Mouse (Mus musculus): ENCODE measurements around the gene Pla2g15. TPM values are rescaled to one million over a fixed set of nuclear protein-coding genes. Genes with fewer than 3 reads are reported as not detected.
A peak's percentile ranks its signal among the peaks of the same experiment; 100 is the strongest.

The Pla2g15 gene
- polyA plus RNA-seq, 2 experiments = 2.5 to 2.8 TPM

GRCm38 (mm10) chr8:106185628-106186270, 35.5 kb downstream of the Pla2g15 start:
- Histone ChIP-seq H3K4me2 (ENCODE audit: low read depth) (no peak overlapping the region), H3K9me3 (ENCODE audit: control insufficient read depth, low read length) (no peaks in the 10 kb centered on the region), H3K36me3 (replicated peaks; ENCODE audit: control insufficient read depth, insufficient read depth, low read depth) (no peaks in the 10 kb centered on the region), H3K4me1 (replicated peaks; ENCODE audit: control insufficient read depth in 2 of 2, insufficient read depth in 2 of 2, low read length in 1 of 2) (no peaks in the 10 kb centered on the region), H3K27me3 (ENCODE audit: control insufficient read depth, insufficient read depth, low read length) (no peaks in the 10 kb centered on the region), H3K4me3 (ENCODE audit: insufficient read depth in 1 of 2, low read depth in 2 of 2, low read length in 2 of 2) (no peak overlapping the region), H3K9ac (replicated peaks) (no peak overlapping the region), H3K27ac (no peak overlapping the region)
- ATAC-seq (ENCODE audit: insufficient read depth) = no peak
- no peak for TF ChIP-seq CTCF (IDR thresholded peaks at IDR 0.05; ENCODE audit: low read depth)
- no peak for TF ChIP-seq EP300 (IDR thresholded peaks at IDR 0.05; ENCODE audit: low read depth)
- no peak for DNase-seq (ENCODE audit: low read depth in 3 of 3, low spot score in 3 of 3)
- 73% methylated on average over 8 of the region's 8 CpGs for WGBS (ENCODE audit: insufficient replicate concordance)

GRCm38 (mm10) chr8:106186394-106186793, 36.2 kb downstream of the Pla2g15 start:
- Histone ChIP-seq H3K4me3 (ENCODE audit: insufficient read depth in 1 of 2, low read depth in 2 of 2, low read length in 2 of 2) (no peak overlapping the region), H3K36me3 (replicated peaks; ENCODE audit: control insufficient read depth, insufficient read depth, low read depth) (no peaks in the 10 kb centered on the region), H3K9ac (replicated peaks) (no peak overlapping the region), H3K4me1 (replicated peaks; ENCODE audit: control insufficient read depth in 2 of 2, insufficient read depth in 2 of 2, low read length in 1 of 2) (no peaks in the 10 kb centered on the region), H3K9me3 (ENCODE audit: control insufficient read depth, low read length) (no peaks in the 10 kb centered on the region), H3K27me3 (ENCODE audit: control insufficient read depth, insufficient read depth, low read length) (no peaks in the 10 kb centered on the region), H3K4me2 (ENCODE audit: low read depth) (no peak overlapping the region), H3K27ac (no peak overlapping the region)
- 74% methylated on average over 3 of the region's 3 CpGs for WGBS (ENCODE audit: insufficient replicate concordance)
- no peak for DNase-seq (ENCODE audit: low read depth in 3 of 3, low spot score in 3 of 3)
- no peak for TF ChIP-seq EP300 (IDR thresholded peaks at IDR 0.05; ENCODE audit: low read depth)
- no peak for TF ChIP-seq CTCF (IDR thresholded peaks at IDR 0.05; ENCODE audit: low read depth)
- no peak for ATAC-seq (ENCODE audit: insufficient read depth)

GRCm38 (mm10) chr8:106189162-106189561, 39.0 kb downstream of the Pla2g15 start:
- Histone ChIP-seq H3K27me3 (ENCODE audit: control insufficient read depth, insufficient read depth, low read length) (no peaks in the 10 kb centered on the region), H3K4me1 (replicated peaks; ENCODE audit: control insufficient read depth in 2 of 2, insufficient read depth in 2 of 2, low read length in 1 of 2) (peaks cover 5 to 7% of the 10 kb centered on the region in 2 experiments; a peak in 3 of 4 replicates), H3K9me3 (ENCODE audit: control insufficient read depth, low read length) (no peaks in the 10 kb centered on the region), H3K4me3 (ENCODE audit: insufficient read depth in 1 of 2, low read depth in 2 of 2, low read length in 2 of 2) (no peak overlapping the region), H3K9ac (replicated peaks) (no peak overlapping the region), H3K4me2 (ENCODE audit: low read depth) (no peak overlapping the region), H3K27ac (no peak overlapping the region), H3K36me3 (replicated peaks; ENCODE audit: control insufficient read depth, insufficient read depth, low read depth) (no peaks in the 10 kb centered on the region)
- DNase-seq (ENCODE audit: low read depth in 3 of 3, low spot score in 3 of 3) = no peak
- WGBS (ENCODE audit: insufficient replicate concordance) = 87% methylated on average over 4 of the region's 4 CpGs
- ATAC-seq (ENCODE audit: insufficient read depth) = no peak
- no peak for TF ChIP-seq EP300 (IDR thresholded peaks at IDR 0.05; ENCODE audit: low read depth)
- no peak for TF ChIP-seq CTCF (IDR thresholded peaks at IDR 0.05; ENCODE audit: low read depth)

GRCm38 (mm10) chr8:106191639-106192038, 41.4 kb downstream of the Pla2g15 start:
- 13% methylated on average over 5 of the region's 5 CpGs for WGBS (ENCODE audit: insufficient replicate concordance)
- DNase-seq (ENCODE audit: low read depth in 3 of 3, low spot score in 3 of 3) (peak in 2 of 3 experiments; percentile 32 to 43), ATAC-seq (ENCODE audit: insufficient read depth) (peak; percentile 56; the same call in 1 of the 2 replicates)
- Histone ChIP-seq H3K27ac (no peak overlapping the region), H3K9me3 (ENCODE audit: control insufficient read depth, low read length) (no peaks in the 10 kb centered on the region), H3K4me3 (ENCODE audit: insufficient read depth in 1 of 2, low read depth in 2 of 2, low read length in 2 of 2) (no peak overlapping the region), H3K4me1 (replicated peaks; ENCODE audit: control insufficient read depth in 2 of 2, insufficient read depth in 2 of 2, low read length in 1 of 2) (peaks cover 5 to 7% of the 10 kb centered on the region in 2 experiments; a peak in 3 of 4 replicates), H3K9ac (replicated peaks) (no peak overlapping the region), H3K27me3 (ENCODE audit: control insufficient read depth, insufficient read depth, low read length) (no peaks in the 10 kb centered on the region), H3K4me2 (ENCODE audit: low read depth) (no peak overlapping the region), H3K36me3 (replicated peaks; ENCODE audit: control insufficient read depth, insufficient read depth, low read depth) (no peaks in the 10 kb centered on the region)
- TF ChIP-seq EP300 (IDR thresholded peaks at IDR 0.05; ENCODE audit: low read depth) (peak; percentile 17; the same call in 1 of the 2 replicates), CTCF (IDR thresholded peaks at IDR 0.05; ENCODE audit: low read depth) (no peak)

- Histone ChIP-seq H3K36me3 (replicated peaks; ENCODE audit: control insufficient read depth, insufficient read depth, low read depth) (no peaks in the 10 kb centered on the region), H3K4me1 (replicated peaks; ENCODE audit: control insufficient read depth in 2 of 2, insufficient read depth in 2 of 2, low read length in 1 of 2) (peaks cover 5 to 7% of the 10 kb centered on the region in 2 experiments; a peak in 3 of 4 replicates), H3K9ac (replicated peaks) (no peak overlapping the region), H3K4me3 (ENCODE audit: insufficient read depth in 1 of 2, low read depth in 2 of 2, low read length in 2 of 2) (no peak overlapping the region), H3K4me2 (ENCODE audit: low read depth) (no peak overlapping the region), H3K27me3 (ENCODE audit: control insufficient read depth, insufficient read depth, low read length) (no peaks in the 10 kb centered on the region), H3K27ac (no peak overlapping the region), H3K9me3 (ENCODE audit: control insufficient read depth, low read length) (no peaks in the 10 kb centered on the region)
- TF ChIP-seq CTCF (IDR thresholded peaks at IDR 0.05; ENCODE audit: low read depth) (no peak), EP300 (IDR thresholded peaks at IDR 0.05; ENCODE audit: low read depth) (no peak)
- 37% methylated on average over 6 of the region's 6 CpGs for WGBS (ENCODE audit: insufficient replicate concordance)
- ATAC-seq (ENCODE audit: insufficient read depth) (no peak), DNase-seq (ENCODE audit: low read depth in 3 of 3, low spot score in 3 of 3) (no peak)
Measured at GRCm38 (mm10) chr8:106193162-106193561, 43.0 kb downstream of the Pla2g15 start.
